Mouse (Mus musculus) neural tube, embryonic 11.5 days (tissue): Measurements from ENCODE around the gene Pim1. TPM values are rescaled to one million over a fixed set of nuclear protein-coding genes. Genes with fewer than 3 reads are reported as not detected.

ENCODE experiments used
- ATAC-seq: fragments of 200-750 bp; cut with Nextera tagmentation; 2 replicates; pipeline ENCODE4 v1.8.0; 2017; ENCODE audit warnings: moderate number of reproducible peaks, mild to moderate bottlenecking, moderate TSS enrichment, moderate library complexity; ENCODE audit not compliant: insufficient read depth, low FRiP score, low TSS enrichment
- DNase-seq: peaks from one replicate; pipeline ENCODE4 v3.0.0-alpha.2; 2015; ENCODE audit warnings: low spot score
- H3K27ac ChIP-seq: fragments of 300-500 bp; sonication (generic); 2 replicates; pipeline ENCODE4 v1.5.1; 2014; ENCODE audit warnings: low read depth, mild to moderate bottlenecking, low read length
- H3K27me3 ChIP-seq: fragments of 300-500 bp; sonication (generic); 2 replicates; pipeline ENCODE4 v1.6.1; 2014; ENCODE audit warnings: mild to moderate bottlenecking, low read length, mixed read lengths; ENCODE audit not compliant: control insufficient read depth, insufficient read depth
- H3K36me3 ChIP-seq: fragments of 300-500 bp; sonication (generic); 2 replicates; pipeline ENCODE4 v1.6.1; 2014; ENCODE audit warnings: mild to moderate bottlenecking, low read length, moderate library complexity, mixed read lengths; ENCODE audit not compliant: control insufficient read depth, insufficient read depth
- H3K4me1 ChIP-seq: fragments of 300-500 bp; sonication (generic); 2 replicates; pipeline ENCODE4 v1.6.1; 2014; ENCODE audit warnings: low read length, mixed read lengths; ENCODE audit not compliant: control insufficient read depth, insufficient read depth
- H3K4me2 ChIP-seq: fragments of 300-500 bp; sonication (generic); 2 replicates; pipeline ENCODE4 v1.6.1; 2014; ENCODE audit warnings: low read depth, mild to moderate bottlenecking, moderate library complexity
- H3K4me3 ChIP-seq: fragments of 300-500 bp; sonication (generic); 2 replicates; pipeline ENCODE4 v1.5.1; 2014; ENCODE audit warnings: low read depth, low read length
- H3K9ac ChIP-seq: fragments of 300-500 bp; sonication (generic); 2 replicates; pipeline ENCODE4 v1.6.1; 2014; ENCODE audit warnings: mild to moderate bottlenecking, low read length
- H3K9me3 ChIP-seq: fragments of 300-500 bp; sonication (generic); 2 replicates; pipeline ENCODE4 v1.6.1; 2016; ENCODE audit warnings: low read length; ENCODE audit not compliant: control insufficient read depth
- WGBS: fragments of 180-500 bp; shearing (Covaris S2); extraction: QIAGEN DNeasy Blood & Tissue Kit; methylation state at CpG from one replicate; pipeline ENCODE4 v1.1.7; 2014; 5-methylcytosine and 5-hydroxymethylcytosine counted together
- polyA plus RNA-seq: library from polyadenylated mRNA; unstranded; fragments of >200 nt; fragmentation: Nextera tagmentation; extraction: Ambion mirVana; gene quantifications from 2 replicates; pipeline ENCODE4 v1.2.1, GENCODE M21; 2014

Gene Pim1
- polyA plus RNA-seq = 23.1 and 24.3 TPM in 2 replicates

DNA sequence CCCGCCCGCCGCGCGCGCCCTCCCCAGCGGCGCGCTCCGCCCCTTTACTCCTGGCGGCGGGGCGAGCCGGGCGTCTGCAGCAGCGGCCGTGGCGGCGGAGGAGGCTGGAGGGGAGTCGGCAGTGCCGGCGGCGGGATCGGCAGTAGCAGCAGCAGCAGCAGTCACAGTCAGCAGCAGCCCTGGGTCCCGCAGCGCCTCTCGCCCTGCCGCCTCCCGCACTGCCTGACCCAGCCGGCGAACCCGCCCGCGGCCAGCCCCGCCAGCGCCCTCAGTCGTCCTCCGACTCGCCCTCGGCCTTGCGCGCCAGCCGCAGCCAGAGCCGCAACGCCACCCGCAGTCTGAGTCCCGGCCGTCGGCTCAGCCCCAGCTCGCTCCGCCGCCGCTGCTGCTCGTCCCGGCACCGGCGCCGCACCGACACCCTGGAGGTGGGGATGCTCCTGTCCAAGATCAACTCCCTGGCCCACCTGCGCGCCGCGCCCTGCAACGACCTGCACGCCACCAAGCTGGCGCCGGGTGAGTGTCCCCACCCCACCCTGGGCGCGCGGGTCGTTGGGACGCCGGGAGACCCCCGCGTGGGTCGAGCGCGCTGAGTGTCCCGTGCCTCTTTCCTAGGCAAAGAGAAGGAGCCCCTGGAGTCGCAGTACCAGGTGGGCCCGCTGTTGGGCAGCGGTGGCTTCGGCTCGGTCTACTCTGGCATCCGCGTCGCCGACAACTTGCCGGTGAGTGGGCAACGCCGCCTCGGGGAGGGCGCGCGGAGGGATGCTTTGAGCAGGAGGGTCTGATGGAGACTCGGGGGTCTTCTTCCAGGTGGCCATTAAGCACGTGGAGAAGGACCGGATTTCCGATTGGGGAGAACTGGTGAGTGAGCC lies at the start of gene Pim1:
Gene Pim1, plus strand, starts transcription at position 41 of the 869 bp plus-strand sequence.
- Histone ChIP-seq H3K4me2 (peak within 1 kb of the TSS; percentile 82), H3K9ac (peak within 1 kb of the TSS; percentile 92), H3K9me3 (no peaks in the 10 kb centered on the region), H3K4me1 (peaks cover 10% of the 10 kb centered on the region; the same call in 1 of the 2 replicates), H3K27ac (peak within 1 kb of the TSS; percentile 95), H3K4me3 (peak within 1 kb of the TSS; percentile 97), H3K27me3 (no peaks in the 10 kb centered on the region), H3K36me3 (peaks cover 8% of the 10 kb centered on the region)
- ATAC-seq (peak; percentile 73; the same call in 1 of the 2 replicates), DNase-seq (peak; percentile 71)
- WGBS = under 1% methylated on average over 78 of the region's 99 CpGs

DNA sequence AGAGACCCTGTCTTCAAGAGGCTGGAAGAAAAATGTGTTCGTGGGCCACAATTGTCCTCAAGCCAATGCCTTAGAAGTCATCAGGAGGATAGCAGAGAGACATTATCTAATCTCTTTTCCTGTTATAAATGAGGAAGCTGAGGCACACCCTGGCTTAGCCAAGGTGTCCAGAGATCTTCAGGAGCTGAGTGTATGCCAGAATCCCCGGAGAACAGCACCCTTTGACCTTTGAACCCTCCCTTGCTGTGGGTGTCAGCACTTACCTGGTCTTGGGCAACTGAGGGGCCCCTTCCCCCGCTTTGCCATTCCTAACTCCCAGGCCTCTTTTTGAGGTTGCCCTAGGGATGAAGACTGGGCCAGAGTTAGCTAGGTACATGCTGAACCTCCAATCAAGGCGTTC lies 49.0 kb upstream of the Pim1 start:
- no peak for ATAC-seq
- H3K27ac ChIP-seq = no peak overlapping the region
- H3K4me1 ChIP-seq = peaks cover 16% of the 10 kb centered on the region
- H3K4me2 ChIP-seq = no peak overlapping the region
- H3K9me3 ChIP-seq = no peaks in the 10 kb centered on the region
- 86% methylated on average over 4 of the region's 4 CpGs for WGBS
- H3K4me3 ChIP-seq = no peak overlapping the region
- no peaks in the 10 kb centered on the region for H3K27me3 ChIP-seq
- DNase-seq = no peak
- no peak overlapping the region for H3K9ac ChIP-seq
- H3K36me3 ChIP-seq = no peaks in the 10 kb centered on the region

DNA sequence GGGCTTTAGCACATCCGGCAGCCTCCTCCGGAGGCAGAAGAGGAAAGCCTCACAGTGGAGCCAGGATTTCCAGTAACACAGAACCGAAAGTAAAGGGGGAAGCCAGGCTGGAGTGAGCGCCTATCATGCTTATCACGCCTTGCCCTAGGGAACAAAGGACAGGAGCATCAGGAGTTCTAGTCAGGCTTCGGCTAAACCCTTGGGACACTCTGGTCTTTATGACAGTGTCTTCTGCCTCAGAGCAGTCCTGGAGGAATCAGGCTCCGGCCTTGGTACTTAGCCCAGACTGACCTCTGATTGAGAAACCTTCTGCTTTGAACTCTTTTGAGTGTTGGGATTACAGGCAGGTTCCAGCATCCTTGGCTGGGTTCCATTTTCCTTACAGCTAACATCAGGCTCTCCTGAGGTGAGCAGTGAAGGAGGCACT lies 48.4 kb upstream of the Pim1 start:
- no peak overlapping the region for H3K4me3 ChIP-seq
- H3K36me3 ChIP-seq = no peaks in the 10 kb centered on the region
- H3K4me2 ChIP-seq = no peak overlapping the region
- DNase-seq (no peak), ATAC-seq (no peak)
- H3K27ac ChIP-seq = no peak overlapping the region
- WGBS = 64% methylated on average over 7 of the region's 7 CpGs
- peaks cover 13% of the 10 kb centered on the region for H3K4me1 ChIP-seq
- no peaks in the 10 kb centered on the region for H3K9me3 ChIP-seq
- no peaks in the 10 kb centered on the region for H3K27me3 ChIP-seq
- H3K9ac ChIP-seq = no peak overlapping the region; the same call in 1 of the 2 replicates

DNA sequence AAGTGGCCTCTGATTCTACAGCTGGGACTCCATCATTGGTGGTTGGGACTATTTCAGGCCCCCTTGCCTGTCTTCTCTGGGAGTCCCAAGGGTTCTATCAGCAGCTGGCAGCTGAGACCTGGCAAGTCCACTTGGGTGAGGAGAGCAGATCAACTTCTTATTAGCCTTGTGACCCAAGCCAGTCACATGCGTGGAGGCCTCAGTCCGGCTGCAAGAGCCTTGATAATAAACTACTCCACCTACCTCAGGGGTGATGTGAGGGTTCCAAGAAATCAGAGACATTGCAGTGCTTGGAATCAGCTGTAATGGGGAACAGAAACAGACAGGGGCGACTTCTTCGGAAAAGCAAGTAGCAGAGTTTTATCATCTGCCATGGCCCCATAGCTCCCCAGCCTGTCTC lies 46.8 kb upstream of the Pim1 start:
- peaks cover 7% of the 10 kb centered on the region for H3K4me1 ChIP-seq
- H3K4me2 ChIP-seq = no peak overlapping the region
- no peak for ATAC-seq
- WGBS = 83% methylated on average over 4 of the region's 4 CpGs
- H3K27ac ChIP-seq = no peak overlapping the region
- H3K27me3 ChIP-seq = no peaks in the 10 kb centered on the region
- H3K36me3 ChIP-seq = no peaks in the 10 kb centered on the region
- H3K4me3 ChIP-seq = no peak overlapping the region
- H3K9me3 ChIP-seq = no peaks in the 10 kb centered on the region
- no peak overlapping the region for H3K9ac ChIP-seq
- no peak for DNase-seq

GRCm38 (mm10) chr17:29445072-29445471 lies 45.5 kb upstream of the Pim1 start:
- no peak overlapping the region for H3K4me3 ChIP-seq
- H3K36me3 ChIP-seq = no peaks in the 10 kb centered on the region
- no peaks in the 10 kb centered on the region for H3K9me3 ChIP-seq
- DNase-seq (no peak), ATAC-seq (no peak)
- H3K27ac ChIP-seq = peak overlapping the region; percentile 44; the same call in 1 of the 2 replicates
- H3K4me1 ChIP-seq = peaks cover 7% of the 10 kb centered on the region
- no peaks in the 10 kb centered on the region for H3K27me3 ChIP-seq
- 33% methylated on average over 8 of the region's 8 CpGs for WGBS
- H3K9ac ChIP-seq = no peak overlapping the region
- H3K4me2 ChIP-seq = no peak overlapping the region

DNA sequence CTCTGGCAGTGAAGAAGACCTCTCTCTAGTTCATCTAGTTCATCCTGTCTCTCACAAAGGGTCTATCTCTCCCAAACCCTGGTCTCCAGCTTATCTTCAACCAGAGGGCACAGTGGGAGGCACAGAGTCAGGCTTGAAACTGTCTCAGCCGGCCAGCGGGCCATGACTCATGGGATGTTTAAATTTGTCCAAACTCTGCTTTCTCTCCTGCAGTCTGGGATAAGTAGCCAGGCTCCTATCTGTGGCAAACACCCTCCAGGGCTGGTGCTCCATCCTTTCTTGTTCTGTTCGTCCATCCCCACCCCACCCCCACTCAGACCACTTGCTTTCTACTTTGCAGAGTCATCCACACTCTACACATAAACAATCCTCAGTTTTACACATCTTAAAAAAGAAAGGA lies 43.2 kb upstream of the Pim1 start:
- H3K4me1 ChIP-seq = peaks cover 16% of the 10 kb centered on the region
- WGBS = 66% methylated on average over 3 of the region's 3 CpGs
- H3K36me3 ChIP-seq = no peaks in the 10 kb centered on the region
- no peak overlapping the region for H3K9ac ChIP-seq
- no peak for DNase-seq
- no peaks in the 10 kb centered on the region for H3K9me3 ChIP-seq
- no peaks in the 10 kb centered on the region for H3K27me3 ChIP-seq
- no peak overlapping the region for H3K4me2 ChIP-seq
- no peak for ATAC-seq
- no peak overlapping the region for H3K27ac ChIP-seq
- H3K4me3 ChIP-seq = no peak overlapping the region

- Histone ChIP-seq H3K27me3 (no peaks in the 10 kb centered on the region), H3K4me1 (peaks cover 16% of the 10 kb centered on the region), H3K9ac (no peak overlapping the region), H3K27ac (0 out of 2 replicates have a peak overlapping the region, but pooled peaks have one; percentile 37), H3K9me3 (no peaks in the 10 kb centered on the region), H3K4me3 (no peak overlapping the region), H3K36me3 (no peaks in the 10 kb centered on the region), H3K4me2 (no peak overlapping the region)
- 66% methylated on average over 8 of the region's 8 CpGs for WGBS
- DNase-seq (no peak), ATAC-seq (no peak)
These were observed 42.5 kb upstream of the Pim1 start for GRCm38 (mm10) chr17:29448055-29448454.

DNA sequence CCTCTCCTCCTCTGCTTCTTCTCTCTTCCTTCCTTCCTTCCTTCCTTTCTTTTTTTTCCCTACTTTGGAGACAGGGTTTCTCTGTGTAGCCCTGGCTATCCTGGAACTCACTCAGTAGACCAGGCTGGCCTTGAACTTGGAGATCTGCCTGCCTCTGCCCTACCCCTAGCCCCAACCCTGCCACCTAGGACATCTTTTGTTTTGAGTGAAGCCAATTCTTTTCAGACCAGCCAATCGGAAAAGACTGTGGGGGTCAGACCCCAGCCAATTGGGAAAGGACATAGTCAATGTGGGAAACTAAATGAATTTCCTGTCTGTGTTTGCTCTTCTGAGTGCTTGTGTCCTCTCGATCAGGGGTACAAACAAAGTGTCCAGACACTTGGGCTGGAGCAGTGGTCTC lies 42.0 kb upstream of the Pim1 start:
- ATAC-seq (no peak), DNase-seq (no peak)
- Histone ChIP-seq H3K27ac (no peak overlapping the region), H3K4me2 (no peak overlapping the region), H3K36me3 (no peaks in the 10 kb centered on the region), H3K9me3 (no peaks in the 10 kb centered on the region), H3K9ac (no peak overlapping the region), H3K4me3 (no peak overlapping the region), H3K4me1 (peaks cover 16% of the 10 kb centered on the region), H3K27me3 (no peaks in the 10 kb centered on the region)
- 65% methylated on average over 2 of the region's 2 CpGs for WGBS
